10 mouse cellular contexts compared by ENCODE assay signal in genomic region chr12:108613081-108613480, GRCm38 (mm10). TPM values are rescaled to one million over a fixed set of nuclear protein-coding genes. Genes with fewer than 3 reads are reported as not detected.
DNase-seq lines count a peak whose midpoint lies in the region; ATAC-seq and TF ChIP-seq lines count a peak whose summit lies in the region.
"Had no signal": no experiment of that assay in that cellular context is flagged by ENCODE, and none has a peak within 500 bp of the region (broad histone marks: within the 10 kb centered on the region; RNA-seq: fewer than 3 reads in every experiment).

No protein-coding gene starts in this region.

- no peak for TF ChIP-seq POLR2A in lung, adult 2 months (IDR thresholded peaks at IDR 0.05; ENCODE audit: borderline replicate concordance, extremely low read depth, low read depth, low read length)

- TF ChIP-seq CTCF in lung, adult 2 months (IDR thresholded peaks at IDR 0.05; ENCODE audit: insufficient read depth, low read length) = peak; percentile 87

- WGBS in neural tube, embryonic 15.5 days = 38% methylated on average over 3 of the region's 3 CpGs
- WGBS in lung, adult 2 months = 21% methylated on average over 3 of the region's 3 CpGs

- H3K4me2 ChIP-seq in neural tube, embryonic 15.5 days = no peak overlapping the region
- H3K4me2 ChIP-seq: embryonic facial prominence, embryonic 15.5 days had no signal

- H3K36me3 ChIP-seq in neural tube, embryonic 15.5 days = 0 out of 2 replicates have a peak, but pooled peaks cover 3% of the 10 kb centered on the region

- peaks cover 43% of the 10 kb centered on the region for H3K4me1 ChIP-seq in neural tube, embryonic 15.5 days
- H3K4me1 ChIP-seq in lung, adult 2 months (ENCODE audit: control insufficient read depth, insufficient read depth, low read length) = peaks cover 2% of the 10 kb centered on the region; the same call in 1 of the 2 replicates

- no peak overlapping the region for H3K4me3 ChIP-seq in neural tube, embryonic 15.5 days (replicated peaks)
- H3K4me3 ChIP-seq in lung, adult 2 months (replicated peaks; ENCODE audit: extremely low read depth, low read depth, low read length) = no peak overlapping the region
- H3K4me3 ChIP-seq: embryonic facial prominence, embryonic 15.5 days; megakaryocyte, embryonic 14.5 days had no signal

- H3K9me3 ChIP-seq in neural tube, embryonic 15.5 days (replicated peaks) = no peaks in the 10 kb centered on the region
- H3K9me3 ChIP-seq: embryonic facial prominence, embryonic 15.5 days; megakaryocyte, embryonic 14.5 days had no signal

- no peaks in the 10 kb centered on the region for H3K27me3 ChIP-seq in neural tube, embryonic 15.5 days (replicated peaks)
- H3K27me3 ChIP-seq: embryonic facial prominence, embryonic 15.5 days had no signal

- no peak overlapping the region for H3K9ac ChIP-seq in neural tube, embryonic 15.5 days (replicated peaks)
- H3K9ac ChIP-seq: embryonic facial prominence, embryonic 15.5 days had no signal

- DNase-seq in neural tube, embryonic 10.5 days (ENCODE audit: extremely low spot score, low spot score) = peak; percentile 17
- peak; percentile 65 for DNase-seq in c-Kit-positive CD71-negative TER-119-negative erythroid progenitor cells, embryonic 14.5 days (ENCODE audit: low read depth)
- peak; percentile 42 to 49 for DNase-seq in frontal cortex, postnatal 25 days (ENCODE audit: low spot score in 2 of 2)
- DNase-seq in kidney, adult 9 months = peak; percentile 90
- DNase-seq in lung, adult 2 months = peak; percentile 64
- peak; percentile 38 for DNase-seq in right cerebral cortex, postnatal 25 days
- DNase-seq in urinary bladder, postnatal 36 days (ENCODE audit: low spot score in 2 of 2) = peak; percentile 71 to 75

- no peak overlapping the region for H3K27ac ChIP-seq in neural tube, embryonic 15.5 days (replicated peaks)
- H3K27ac ChIP-seq: embryonic facial prominence, embryonic 15.5 days had no signal

- no peak for ATAC-seq in neural tube, embryonic 15.5 days (ENCODE audit: low FRiP score)

RNA-seq across cellular contexts. Expression of gene Evl, which starts 58.6 kb away (rescaled TPM):
- polyA plus RNA-seq in neural tube, embryonic 15.5 days (2015; fragmentation: Nextera tagmentation; extraction: Ambion mirVana) = 188 and 226 TPM in 2 replicates
- 51.2 and 65.6 TPM in 2 replicates for polyA plus RNA-seq in lung, adult 2 months (2012; rRNA removed)

Comparison
In these comparisons a context has a peak if more than half of its experiments do, and no peak if none do; other contexts are left out.
1. DNase-seq: peak in every context shown above with its lines; median percentile 90 in kidney, adult 9 months; 73 in urinary bladder, postnatal 36 days; 65 in c-Kit-positive CD71-negative TER-119-negative erythroid progenitor cells, embryonic 14.5 days; 64 in lung, adult 2 months; 46 in frontal cortex, postnatal 25 days; 38 in right cerebral cortex, postnatal 25 days; 17 in neural tube, embryonic 10.5 days.